Mouse (Mus musculus) stomach, embryonic 14.5 days (tissue): ENCODE measurements around the gene Spag5. TPM values are rescaled to one million over a fixed set of nuclear protein-coding genes. Genes with fewer than 3 reads are reported as not detected.

Experiments
- ATAC-seq: fragments of 200-750 bp; cut with Nextera tagmentation; 2 replicates; pipeline ENCODE4 v1.8.0; 2017; ENCODE audit warnings: low read depth, moderate TSS enrichment; ENCODE audit not compliant: insufficient number of reproducible peaks, insufficient read depth, low FRiP score
- H3K27ac ChIP-seq: fragments of 300-500 bp; sonication (generic); 2 replicates; pipeline ENCODE4 v1.5.1; 2014; ENCODE audit warnings: mild to moderate bottlenecking, low read length, moderate library complexity, mixed read lengths
- H3K27me3 ChIP-seq: fragments of 300-500 bp; sonication (generic); 2 replicates; pipeline ENCODE4 v1.6.1; 2014; ENCODE audit warnings: low read length, control low read depth, mixed read lengths; ENCODE audit not compliant: control insufficient read depth, insufficient read depth
- H3K36me3 ChIP-seq: fragments of 300-500 bp; sonication (generic); 2 replicates; pipeline ENCODE4 v1.6.1; 2014; ENCODE audit warnings: mild to moderate bottlenecking, control low read depth, low read length, moderate library complexity, mixed read lengths; ENCODE audit not compliant: control insufficient read depth, insufficient read depth
- H3K4me1 ChIP-seq: fragments of 300-500 bp; sonication (generic); 2 replicates; pipeline ENCODE4 v1.6.1; 2014; ENCODE audit warnings: low read length, control low read depth, mixed read lengths; ENCODE audit not compliant: control insufficient read depth, insufficient read depth
- H3K4me2 ChIP-seq: fragments of 300-500 bp; sonication (generic); replicated peaks from 2 replicates; pipeline ENCODE4 v1.6.1; 2014; ENCODE audit warnings: low read depth, low read length, control low read depth
- H3K4me3 ChIP-seq: fragments of 300-500 bp; sonication (generic); 2 replicates; pipeline ENCODE4 v1.5.1; 2014; ENCODE audit warnings: low read depth, low read length, control low read depth
- H3K9ac ChIP-seq: fragments of 300-500 bp; sonication (generic); replicated peaks from 2 replicates; pipeline ENCODE4 v1.6.1; 2014; ENCODE audit warnings: low read depth, mild to moderate bottlenecking, control low read depth, low read length, moderate library complexity, mixed read lengths
- H3K9me3 ChIP-seq: fragments of 300-500 bp; sonication (generic); 2 replicates; pipeline ENCODE4 v1.6.1; 2016; ENCODE audit warnings: low read depth, low read length, control low read depth; ENCODE audit not compliant: control insufficient read depth
- WGBS: fragments of 180-500 bp; shearing (Covaris S2); extraction: QIAGEN DNeasy Blood & Tissue Kit; methylation state at CpG from one replicate; pipeline ENCODE4 v1.1.7; 2014; 5-methylcytosine and 5-hydroxymethylcytosine counted together
- polyA plus RNA-seq: library from polyadenylated mRNA; unstranded; fragments of >200 nt; fragmentation: Nextera tagmentation; extraction: Ambion mirVana; gene quantifications from 2 replicates; pipeline ENCODE4 v1.2.1, GENCODE M21; 2014

Gene Spag5
- 40.5 and 44.6 TPM in 2 replicates for polyA plus RNA-seq

DNA sequence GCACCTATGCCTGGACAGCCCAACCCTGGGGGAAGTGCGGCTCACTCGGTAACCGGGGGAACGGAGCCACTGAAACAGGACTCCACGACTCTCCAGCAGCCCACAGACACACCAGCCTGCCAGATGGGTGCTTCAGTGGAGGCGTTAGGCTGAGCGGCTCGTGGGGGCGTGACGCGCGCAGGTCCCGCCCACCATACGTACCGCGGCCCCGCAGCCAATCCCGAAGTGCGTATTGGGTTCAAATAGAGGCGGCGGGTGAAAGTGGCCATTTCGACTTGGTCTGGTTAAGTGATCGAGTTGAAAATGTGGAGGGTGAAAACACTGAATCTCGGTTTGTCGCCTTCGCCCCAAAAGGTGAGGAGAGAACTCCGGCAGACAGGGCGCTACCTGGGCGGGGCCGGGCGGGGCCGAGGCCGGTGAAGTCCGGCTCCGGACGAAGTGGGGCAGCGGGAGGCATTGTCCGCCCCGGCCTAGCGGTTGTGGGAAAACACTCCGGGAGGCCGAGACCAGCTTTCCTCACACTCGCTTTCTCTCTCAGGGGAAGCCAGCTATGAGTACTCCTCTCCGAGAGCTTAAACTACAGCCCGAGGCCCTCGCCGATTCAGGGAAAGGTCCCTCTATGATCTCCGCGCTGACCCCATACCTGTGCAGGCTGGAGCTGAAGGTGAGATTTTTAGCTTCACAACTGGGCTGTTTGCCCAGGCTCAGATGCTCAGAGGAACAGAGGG is at the start of gene Spag5:
Gene Spag5, plus strand, starts transcription at position 173 of the 728 bp plus-strand sequence.
- peak; percentile 99 for ATAC-seq
- peak within 1 kb of the TSS; percentile 65 for H3K9ac ChIP-seq
- no peaks in the 10 kb centered on the region for H3K9me3 ChIP-seq
- peaks cover 31% of the 10 kb centered on the region for H3K36me3 ChIP-seq
- no peaks in the 10 kb centered on the region for H3K27me3 ChIP-seq
- H3K4me2 ChIP-seq, result peak within 1 kb of the TSS; percentile 82
- peak within 1 kb of the TSS; percentile 87 for H3K4me3 ChIP-seq
- under 1% methylated on average over 49 of the region's 49 CpGs for WGBS
- H3K27ac ChIP-seq, result peak within 1 kb of the TSS; percentile 63; the same call in 1 of the 2 replicates
- H3K4me1 ChIP-seq, result peaks cover 4% of the 10 kb centered on the region; the same call in 1 of the 2 replicates

GRCm38 (mm10) chr11:78256618-78257017 is 44.7 kb upstream of the Spag5 start:
- Histone ChIP-seq H3K4me2 (no peak overlapping the region), H3K27me3 (no peaks in the 10 kb centered on the region), H3K36me3 (peaks cover 21% of the 10 kb centered on the region), H3K4me3 (no peak overlapping the region), H3K4me1 (no peaks in the 10 kb centered on the region), H3K9me3 (no peaks in the 10 kb centered on the region), H3K9ac (no peak overlapping the region), H3K27ac (no peak overlapping the region)
- no CpG with 5 or more reads among the region's 1 CpGs for WGBS
- no peak for ATAC-seq

- H3K4me3 ChIP-seq, result peak overlapping the region; percentile 85; the same call in 1 of the 2 replicates
- H3K9me3 ChIP-seq, result no peaks in the 10 kb centered on the region
- whole genome bisulfite sequencing, result 91% methylated on average over 2 of the region's 2 CpGs
- peaks cover 23% of the 10 kb centered on the region for H3K36me3 ChIP-seq
- no peak overlapping the region for H3K9ac ChIP-seq
- no peaks in the 10 kb centered on the region for H3K27me3 ChIP-seq
- no peak overlapping the region for H3K27ac ChIP-seq
- no peak for ATAC-seq
- peak overlapping the region; percentile 65; the same call in 1 of the 2 replicates for H3K4me2 ChIP-seq
- H3K4me1 ChIP-seq, result no peaks in the 10 kb centered on the region
Observed at GRCm38 (mm10) chr11:78260489-78261258, 40.7 kb upstream of the Spag5 start.

DNA sequence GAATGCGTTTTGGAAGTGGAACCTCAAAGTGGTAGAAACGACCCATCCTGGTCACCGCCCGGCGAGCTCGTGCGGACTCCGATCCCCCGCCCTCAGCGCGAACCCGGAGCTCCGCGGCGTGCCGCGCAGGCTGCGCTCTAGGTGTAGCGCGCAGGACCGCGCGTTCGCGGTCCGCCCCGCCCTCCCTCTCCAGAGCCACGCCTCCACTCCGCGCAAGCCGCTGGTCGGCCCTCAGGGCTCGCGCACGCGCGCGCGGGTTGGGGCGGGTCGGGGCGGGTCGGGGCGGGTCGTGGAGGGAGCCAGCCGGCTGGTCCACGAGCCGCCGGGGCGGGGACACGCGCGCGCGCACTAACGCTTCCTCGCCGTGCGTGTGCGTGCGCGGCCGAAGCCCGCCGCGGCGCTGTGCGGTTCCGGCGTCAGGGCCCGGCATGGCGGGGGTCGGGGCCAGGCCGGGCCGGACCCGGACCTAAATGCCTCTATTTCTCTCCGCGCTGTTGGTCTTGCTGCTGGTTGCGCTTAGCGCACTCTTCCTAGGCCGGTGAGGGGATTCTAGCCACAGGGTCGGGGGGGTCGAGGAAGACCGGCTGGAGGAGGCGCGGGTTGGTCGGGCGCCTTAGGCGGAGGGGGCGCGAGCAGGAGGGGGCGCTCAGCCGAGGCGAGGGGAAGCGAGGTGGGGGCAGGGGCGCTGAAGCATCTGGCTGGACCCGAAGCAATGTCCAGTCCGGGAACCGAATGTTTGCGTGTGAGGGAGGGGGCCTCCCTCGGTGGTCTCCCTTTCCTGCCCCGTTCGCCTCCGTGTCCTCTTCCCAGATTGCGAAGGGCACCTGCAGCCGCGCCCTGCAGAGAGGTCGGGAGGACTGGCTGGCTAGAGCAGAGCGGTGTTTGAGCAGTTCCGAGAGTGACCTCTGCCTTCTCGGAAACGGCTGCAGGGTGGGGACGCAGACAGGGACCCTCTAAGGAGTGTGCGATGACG is 39.7 kb upstream of the Spag5 start, which contains the start of gene 2610507B11Rik:
Gene 2610507B11Rik, plus strand, starts transcription at position 373 of the 973 bp plus-strand sequence.
- Histone ChIP-seq H3K36me3 (peaks cover 31% of the 10 kb centered on the region), H3K9ac (peak within 1 kb of the TSS; percentile 74), H3K9me3 (no peaks in the 10 kb centered on the region), H3K27me3 (no peaks in the 10 kb centered on the region), H3K27ac (peak within 1 kb of the TSS; percentile 85), H3K4me2 (peak within 1 kb of the TSS; percentile 65), H3K4me3 (peak within 1 kb of the TSS; percentile 85), H3K4me1 (no peaks in the 10 kb centered on the region)
- WGBS, result under 1% methylated on average over 91 of the region's 115 CpGs
- ATAC-seq, result peak; percentile 95

DNA sequence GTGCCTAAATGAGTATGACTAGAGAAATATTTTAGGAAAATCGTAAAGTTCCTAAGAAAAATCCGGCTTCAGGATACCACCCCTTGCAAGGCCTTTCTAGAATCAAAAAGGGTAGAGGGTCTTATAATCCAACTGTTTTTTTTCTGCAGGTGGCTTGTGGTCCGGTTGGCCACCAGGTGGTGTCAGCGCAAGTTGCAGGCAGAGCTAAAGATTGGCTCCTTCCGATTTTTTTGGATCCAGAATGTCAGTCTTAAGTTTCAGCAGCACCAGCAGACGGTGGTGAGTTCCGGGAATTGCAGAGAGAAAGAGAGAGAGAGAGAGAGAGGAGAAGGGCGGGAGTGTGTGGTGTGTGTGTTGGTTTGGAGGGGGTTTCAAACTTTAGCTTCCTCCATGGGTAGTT is 38.8 kb upstream of the Spag5 start:
- Histone ChIP-seq H3K36me3 (peaks cover 37% of the 10 kb centered on the region), H3K4me2 (peak overlapping the region; percentile 65), H3K27me3 (no peaks in the 10 kb centered on the region), H3K9me3 (no peaks in the 10 kb centered on the region), H3K9ac (peak overlapping the region; percentile 74; the same call in 1 of the 2 replicates), H3K4me3 (peak overlapping the region; percentile 85), H3K4me1 (no peaks in the 10 kb centered on the region), H3K27ac (no peak overlapping the region)
- no peak for ATAC-seq
- WGBS, result 6% methylated on average over 8 of the region's 8 CpGs

GRCm38 (mm10) chr11:78265571-78265970 is 35.8 kb upstream of the Spag5 start:
- Histone ChIP-seq H3K27me3 (no peaks in the 10 kb centered on the region), H3K4me3 (no peak overlapping the region), H3K4me2 (no peak overlapping the region), H3K36me3 (peaks cover 63% of the 10 kb centered on the region), H3K27ac (no peak overlapping the region), H3K9ac (no peak overlapping the region), H3K9me3 (no peaks in the 10 kb centered on the region), H3K4me1 (no peaks in the 10 kb centered on the region)
- no peak for ATAC-seq
- WGBS, result 89% methylated on average over 6 of the region's 6 CpGs

DNA sequence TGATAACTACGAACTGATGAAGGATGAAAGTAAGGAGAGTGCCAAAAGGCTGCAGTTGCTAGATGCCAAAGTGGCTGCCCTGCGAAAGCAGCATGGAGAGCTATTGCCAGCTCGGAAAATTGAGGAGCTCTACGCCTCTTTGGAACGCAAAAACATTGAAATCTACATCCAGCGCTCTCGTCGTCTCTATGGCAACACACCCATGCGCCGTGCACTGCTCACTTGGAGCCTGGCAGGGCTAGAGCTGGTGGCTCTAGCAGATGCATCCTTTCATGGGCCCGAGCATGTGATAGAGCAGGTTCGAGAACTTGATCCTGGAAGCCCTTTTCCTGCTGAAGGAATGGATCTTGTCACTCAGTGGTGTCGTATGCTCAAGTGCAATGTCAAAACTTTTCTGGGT is 29.3 kb upstream of the Spag5 start:
- 88% methylated on average over 13 of the region's 13 CpGs for whole genome bisulfite sequencing
- no peak for ATAC-seq
- peaks cover 84% of the 10 kb centered on the region for H3K36me3 ChIP-seq

GRCm38 (mm10) chr11:78275596-78275995 is 25.7 kb upstream of the Spag5 start:
- Histone ChIP-seq H3K36me3 (peaks cover 89% of the 10 kb centered on the region), H3K4me2 (no peak overlapping the region)
- 97% methylated on average over 1 of the region's 1 CpGs for WGBS

More for the DNA sequence above, 29.3 kb upstream of the Spag5 start:
- Histone ChIP-seq H3K27me3 (no peaks in the 10 kb centered on the region), H3K9me3 (no peaks in the 10 kb centered on the region), H3K4me3 (no peak overlapping the region), H3K4me2 (no peak overlapping the region), H3K9ac (no peak overlapping the region), H3K4me1 (no peaks in the 10 kb centered on the region), H3K27ac (no peak overlapping the region)

More at GRCm38 (mm10) chr11:78275596-78275995, 25.7 kb upstream of the Spag5 start:
- Histone ChIP-seq H3K9me3 (no peaks in the 10 kb centered on the region), H3K9ac (no peak overlapping the region), H3K4me1 (no peaks in the 10 kb centered on the region), H3K27me3 (no peaks in the 10 kb centered on the region), H3K27ac (no peak overlapping the region), H3K4me3 (no peak overlapping the region)
- no peak for ATAC-seq
